Comparison of ENCODE assay signal across 37 mouse cellular contexts in genomic region chr7:10479813-10480212, GRCm38 (mm10). TPM values are rescaled to one million over a fixed set of nuclear protein-coding genes. Genes with fewer than 3 reads are reported as not detected.
"Had no signal": no experiment of that assay in that cellular context is flagged by ENCODE, and none has a peak within 500 bp of the region (broad histone marks: within the 10 kb centered on the region; RNA-seq: fewer than 3 reads in every experiment).

No protein-coding gene starts in this region.

- H3K4me3 ChIP-seq: liver, embryonic 12.5 days; liver, embryonic 13.5 days; liver, embryonic 15.5 days; lung, embryonic 15.5 days; megakaryocyte, embryonic 14.5 days; myocyte; neural tube, embryonic 12.5 days had no signal

- H3K4me1 ChIP-seq: limb, embryonic 10.5 days; limb, embryonic 12.5 days; limb, embryonic 13.5 days; limb, embryonic 15.5 days; liver, embryonic 12.5 days; liver, embryonic 13.5 days; liver, embryonic 15.5 days; lung, embryonic 15.5 days; megakaryocyte, embryonic 14.5 days; midbrain, embryonic 10.5 days; midbrain, embryonic 12.5 days; neural tube, embryonic 12.5 days had no signal

- DNase-seq: left cerebral cortex, postnatal 4 days; liver; liver, embryonic 13.5 days; liver, postnatal 0 days; lung, adult 18-20 months; lung, adult 2 months; lung, embryonic 14.5 days; lung, postnatal 10 days; lung, postnatal 14 days; lung, postnatal 36 days; lung, postnatal 4 days; midbrain, embryonic 14.5 days had no signal

- H3K9me3 ChIP-seq: limb, embryonic 10.5 days; limb, embryonic 13.5 days; limb, embryonic 15.5 days; liver, embryonic 12.5 days; liver, embryonic 15.5 days; lung, embryonic 15.5 days; megakaryocyte, embryonic 14.5 days; neural tube, embryonic 12.5 days had no signal

- H3K27me3 ChIP-seq: limb, embryonic 12.5 days; limb, embryonic 13.5 days; limb, embryonic 15.5 days; liver, embryonic 12.5 days; liver, embryonic 13.5 days; liver, embryonic 15.5 days; lung, embryonic 15.5 days; megakaryocyte, embryonic 14.5 days; midbrain, embryonic 12.5 days; neural tube, embryonic 12.5 days had no signal

- H3K36me3 ChIP-seq: limb, embryonic 10.5 days; limb, embryonic 12.5 days; limb, embryonic 13.5 days; limb, embryonic 15.5 days; liver, embryonic 12.5 days; liver, embryonic 13.5 days; liver, embryonic 15.5 days; lung, embryonic 15.5 days; midbrain, embryonic 10.5 days; midbrain, embryonic 12.5 days; neural tube, embryonic 12.5 days had no signal

- ATAC-seq: liver, embryonic 12.5 days; liver, postnatal 0 days; lung, postnatal 0 days had no signal

- H3K27ac ChIP-seq: limb, embryonic 10.5 days; limb, embryonic 12.5 days; limb, embryonic 13.5 days; limb, embryonic 15.5 days; liver, embryonic 12.5 days; liver, embryonic 13.5 days; liver, embryonic 14.5 days; liver, embryonic 15.5 days; lung, embryonic 15.5 days; macrophage; midbrain, embryonic 10.5 days; midbrain, embryonic 12.5 days; neural tube, embryonic 12.5 days had no signal

- H3K9ac ChIP-seq: limb, embryonic 12.5 days; limb, embryonic 13.5 days; limb, embryonic 15.5 days; liver, embryonic 12.5 days; liver, embryonic 13.5 days; liver, embryonic 14.5 days; liver, embryonic 15.5 days; liver, postnatal 0 days; lung, embryonic 14.5 days; lung, embryonic 15.5 days; midbrain, embryonic 12.5 days; neural tube, embryonic 12.5 days had no signal

- H3K4me2 ChIP-seq: limb, embryonic 15.5 days; liver, embryonic 11.5 days; liver, embryonic 12.5 days; liver, embryonic 13.5 days; liver, embryonic 15.5 days; lung, embryonic 14.5 days had no signal

RNA-seq across cellular contexts. Expression of gene Vmn1r67, which starts 36.7 kb away (rescaled TPM):
- polyA plus RNA-seq: limb, embryonic 10.5 days; limb, embryonic 11.5 days; limb, embryonic 12.5 days; limb, embryonic 13.5 days; limb, embryonic 14.5 days; limb, embryonic 15.5 days; liver, adult 2 months; liver, embryonic 11.5 days; liver, embryonic 12.5 days; liver, embryonic 13.5 days; liver, embryonic 14.5 days; liver, embryonic 15.5 days; liver, embryonic 16.5 days; liver, postnatal 0 days; lung, adult 2 months; lung, embryonic 14.5 days; lung, embryonic 15.5 days; lung, embryonic 16.5 days; lung, postnatal 0 days; macrophage; midbrain, embryonic 10.5 days; midbrain, embryonic 11.5 days; midbrain, embryonic 12.5 days; midbrain, embryonic 14.5 days; midbrain, embryonic 16.5 days; midbrain, postnatal 0 days; myocyte; neural tube, embryonic 11.5 days; neural tube, embryonic 12.5 days had no signal
